Mouse (Mus musculus): ENCODE measurements around the gene Slc30a3. TPM values are rescaled to one million over a fixed set of nuclear protein-coding genes. Genes with fewer than 3 reads are reported as not detected.
"Not testable (repeated sequence)": the region's sequence is repeated elsewhere in the genome, so short reads cannot be mapped to it uniquely, and the experiment has no call there.

Slc30a3 gene
- polyA plus RNA-seq, 1 experiment from 2014 or later: 0.25 TPM

DNA sequence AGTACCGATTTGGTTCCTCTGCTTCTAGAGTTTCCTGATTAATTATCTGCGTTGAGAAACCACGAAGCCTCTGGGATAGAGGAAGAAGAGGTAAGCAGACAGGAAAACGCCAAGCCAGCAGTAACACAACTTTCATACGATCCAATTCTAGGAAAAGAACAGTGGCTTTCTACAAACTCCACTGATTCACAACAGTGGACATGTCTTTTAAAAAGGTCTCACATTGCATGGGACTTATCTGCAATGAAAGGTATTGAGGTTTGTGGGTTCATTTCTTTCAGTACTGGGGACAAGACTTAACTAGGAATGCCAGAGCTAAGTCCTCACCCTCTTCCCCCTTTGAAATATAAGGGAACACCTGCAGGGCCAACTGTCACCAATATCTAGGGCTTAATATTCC, 61.0 kb downstream of the Slc30a3 start:
- Histone ChIP-seq H3K9me3 (replicated peaks) (no peaks in the 10 kb centered on the region), H3K4me3 (peak overlapping the region; percentile 86), H3K9ac (peak overlapping the region; percentile 93; the same call in 1 of the 2 replicates), H3K36me3 (peaks cover 8% of the 10 kb centered on the region; the same call in 1 of the 2 replicates), H3K4me2 (peak overlapping the region; percentile 86), H3K27me3 (no peaks in the 10 kb centered on the region), H3K4me1 (replicated peaks) (peaks cover 10% of the 10 kb centered on the region), H3K27ac (no peak overlapping the region; the same call in 1 of the 2 replicates)
- 76% methylated on average over 5 of the region's 5 CpGs for WGBS
- no peak for ATAC-seq (replicated peaks; ENCODE audit: insufficient number of reproducible peaks, insufficient read depth, low FRiP score, low read depth)

DNA sequence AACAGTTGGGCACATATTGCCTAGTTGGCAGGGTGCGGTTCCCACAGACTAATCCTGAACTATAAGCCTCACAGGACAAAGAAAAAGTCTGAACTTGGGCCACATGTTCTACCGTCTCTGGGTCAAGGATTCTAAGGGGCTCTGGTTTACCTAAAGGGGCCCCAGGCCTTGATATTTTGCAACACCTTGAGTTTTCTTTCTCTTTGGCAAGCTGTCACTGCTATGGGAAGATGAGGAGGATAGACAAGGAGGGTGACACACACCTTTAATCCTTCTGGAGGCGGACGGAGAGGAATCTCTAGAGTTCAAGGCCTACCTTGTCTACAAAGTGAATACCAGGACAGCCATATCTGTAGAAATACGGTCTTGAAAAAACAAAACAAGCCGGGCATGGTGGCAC, 61.6 kb downstream of the Slc30a3 start:
- WGBS: 95% methylated on average over 6 of the region's 6 CpGs
- no peak for ATAC-seq (replicated peaks; ENCODE audit: insufficient number of reproducible peaks, insufficient read depth, low FRiP score, low read depth)

DNA sequence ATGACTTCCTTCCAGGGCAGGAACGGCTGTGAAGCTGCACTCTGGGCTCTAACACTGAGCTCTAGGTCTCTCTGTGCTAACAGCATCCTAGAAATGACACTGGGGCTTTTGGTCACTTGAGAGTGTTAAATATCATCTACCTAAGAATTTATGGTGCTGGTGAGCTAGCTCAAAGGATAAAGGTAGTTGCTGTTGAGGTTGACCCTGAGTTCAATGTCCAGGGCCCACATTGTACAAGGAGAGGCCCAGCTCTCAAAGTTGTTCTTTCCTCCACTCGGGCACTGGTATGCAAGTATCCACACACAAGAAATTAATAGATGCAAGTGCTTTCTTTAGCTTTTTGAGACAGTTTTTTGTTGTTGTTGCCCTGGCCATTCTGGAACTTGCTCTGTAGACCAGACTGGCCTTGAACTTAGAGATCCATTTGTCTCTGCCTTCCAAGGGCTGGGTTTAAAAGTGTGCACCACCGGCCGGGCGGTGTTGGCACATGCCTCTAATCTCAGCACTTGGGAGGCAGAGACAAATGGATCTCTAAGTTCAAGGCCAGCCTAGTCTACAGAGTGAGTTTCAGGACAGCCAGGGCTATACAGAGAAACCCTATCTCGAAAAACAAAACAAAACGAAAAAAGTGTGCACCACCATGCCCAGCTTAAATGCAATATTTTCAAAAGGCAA, 69.7 kb downstream of the Slc30a3 start:
- 84% methylated on average over 7 of the region's 7 CpGs for WGBS
- Histone ChIP-seq H3K27me3 (no peaks in the 10 kb centered on the region), H3K27ac (no peak overlapping the region), H3K9me3 (replicated peaks) (no peaks in the 10 kb centered on the region), H3K4me2 (no peak overlapping the region), H3K9ac (no peak overlapping the region), H3K4me3 (no peak overlapping the region), H3K36me3 (peaks cover 28% of the 10 kb centered on the region; the same call in 1 of the 2 replicates), H3K4me1 (replicated peaks) (no peaks in the 10 kb centered on the region; the same call in 1 of the 2 replicates)
- no peak for ATAC-seq (replicated peaks; ENCODE audit: insufficient number of reproducible peaks, insufficient read depth, low FRiP score, low read depth)

More for the DNA sequence above, 61.6 kb downstream of the Slc30a3 start:
- Histone ChIP-seq H3K4me3 (no peak overlapping the region), H3K9me3 (replicated peaks) (no peaks in the 10 kb centered on the region), H3K27me3 (no peaks in the 10 kb centered on the region), H3K4me1 (replicated peaks) (peaks cover 10% of the 10 kb centered on the region), H3K36me3 (peaks cover 11% of the 10 kb centered on the region; the same call in 1 of the 2 replicates), H3K9ac (no peak overlapping the region), H3K27ac (no peak overlapping the region), H3K4me2 (no peak overlapping the region)

DNA sequence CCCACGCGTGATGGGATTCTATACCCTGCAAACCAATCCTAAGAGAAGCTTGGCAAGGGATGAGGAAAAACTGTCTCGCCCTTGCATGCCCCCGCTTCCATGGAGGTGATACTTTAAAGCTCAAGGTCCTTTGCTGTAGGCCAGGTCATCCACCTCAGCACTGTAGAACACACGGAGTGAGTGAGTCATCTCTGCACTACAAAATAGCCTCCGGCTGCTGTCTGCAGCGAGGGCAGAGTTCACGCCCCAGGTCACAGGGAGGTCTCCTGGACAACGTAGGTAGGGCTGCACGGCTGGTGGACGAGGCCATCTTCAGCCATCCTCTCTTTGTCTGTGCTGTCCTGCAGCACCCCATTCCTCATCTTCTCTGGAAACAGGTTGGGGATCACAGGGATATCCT, 71.5 kb downstream of the Slc30a3 start:
- WGBS: 77% methylated on average over 11 of the region's 11 CpGs
- H3K27ac ChIP-seq; H3K4me1 ChIP-seq (replicated peaks); H3K27me3 ChIP-seq; H3K9me3 ChIP-seq (replicated peaks); H3K4me2 ChIP-seq; H3K4me3 ChIP-seq; H3K9ac ChIP-seq; ATAC-seq (replicated peaks; ENCODE audit: insufficient number of reproducible peaks, insufficient read depth, low FRiP score, low read depth): not testable (repeated sequence)
- H3K36me3 ChIP-seq: peaks cover 18% of the 10 kb centered on the region; the same call in 1 of the 2 replicates

Other genes with a start within 250 kb of the Slc30a3 start
- 57.5 and 67.2 TPM in 2 replicates for gene Tmem214, start 240.2 kb downstream of the Slc30a3 start, polyA plus RNA-seq (2015; fragmentation: Nextera tagmentation; extraction: Ambion mirVana)
- gene Agbl5, start 219.5 kb downstream of the Slc30a3 start, polyA plus RNA-seq (2015; fragmentation: Nextera tagmentation; extraction: Ambion mirVana): 8.9 and 11.9 TPM in 2 replicates
- 372 and 381 TPM in 2 replicates for gene Ost4, start 200.4 kb downstream of the Slc30a3 start, polyA plus RNA-seq (2015; fragmentation: Nextera tagmentation; extraction: Ambion mirVana)
- 125 and 179 TPM in 2 replicates for gene Emilin1, start 194.8 kb downstream of the Slc30a3 start, polyA plus RNA-seq (2015; fragmentation: Nextera tagmentation; extraction: Ambion mirVana)
- gene Khk, start 186.8 kb downstream of the Slc30a3 start, polyA plus RNA-seq (2015; fragmentation: Nextera tagmentation; extraction: Ambion mirVana): 12.4 and 13.9 TPM in 2 replicates
- 2.4 and 4.2 TPM in 2 replicates for gene Cgref1, start 162.6 kb downstream of the Slc30a3 start, polyA plus RNA-seq (2015; fragmentation: Nextera tagmentation; extraction: Ambion mirVana)
- 74.4 and 99.1 TPM in 2 replicates for gene Preb, start 147.9 kb downstream of the Slc30a3 start, polyA plus RNA-seq (2015; fragmentation: Nextera tagmentation; extraction: Ambion mirVana)
- 0.09 and 0.15 TPM in 2 replicates for gene Tcf23, start 139.6 kb downstream of the Slc30a3 start, polyA plus RNA-seq (2015; fragmentation: Nextera tagmentation; extraction: Ambion mirVana)
- 116 and 118 TPM in 2 replicates for gene Atraid, start 59.9 kb downstream of the Slc30a3 start, polyA plus RNA-seq (2015; fragmentation: Nextera tagmentation; extraction: Ambion mirVana)
- gene Slc5a6, start 59.3 kb downstream of the Slc30a3 start, polyA plus RNA-seq (2015; fragmentation: Nextera tagmentation; extraction: Ambion mirVana): 5.8 and 9.3 TPM in 2 replicates
- gene Cad, start 53.5 kb downstream of the Slc30a3 start, polyA plus RNA-seq (2015; fragmentation: Nextera tagmentation; extraction: Ambion mirVana): 11.0 and 19.0 TPM in 2 replicates
- not detected in 2 replicates for gene Dnajc5g, start 2.0 kb downstream of the Slc30a3 start, polyA plus RNA-seq (2015; fragmentation: Nextera tagmentation; extraction: Ambion mirVana)
- gene Trim54, start 8.5 kb upstream of the Slc30a3 start, polyA plus RNA-seq (2015; fragmentation: Nextera tagmentation; extraction: Ambion mirVana): 8.0 and 9.9 TPM in 2 replicates
- gene Ucn, start 30.6 kb upstream of the Slc30a3 start, polyA plus RNA-seq (2015; fragmentation: Nextera tagmentation; extraction: Ambion mirVana): not detected in 2 replicates
- gene Mpv17, start 46.0 kb upstream of the Slc30a3 start, polyA plus RNA-seq (2015; fragmentation: Nextera tagmentation; extraction: Ambion mirVana): 77.0 and 83.6 TPM in 2 replicates
- gene Gm29609, start 71.7 kb upstream of the Slc30a3 start, polyA plus RNA-seq (2015; fragmentation: Nextera tagmentation; extraction: Ambion mirVana): 0.63 and 2.1 TPM in 2 replicates
- gene Gtf3c2, start 71.9 kb upstream of the Slc30a3 start, polyA plus RNA-seq (2015; fragmentation: Nextera tagmentation; extraction: Ambion mirVana): 37.2 and 44.8 TPM in 2 replicates
- gene Snx17, start 85.0 kb upstream of the Slc30a3 start, polyA plus RNA-seq (2015; fragmentation: Nextera tagmentation; extraction: Ambion mirVana): 107 and 117 TPM in 2 replicates
- 51.8 and 64.7 TPM in 2 replicates for gene Eif2b4, start 85.2 kb upstream of the Slc30a3 start, polyA plus RNA-seq (2015; fragmentation: Nextera tagmentation; extraction: Ambion mirVana)
- 5.4 and 8.0 TPM in 2 replicates for gene Zfp513, start 94.1 kb upstream of the Slc30a3 start, polyA plus RNA-seq (2015; fragmentation: Nextera tagmentation; extraction: Ambion mirVana)
- 81.4 and 103 TPM in 2 replicates for gene Ppm1g, start 112.5 kb upstream of the Slc30a3 start, polyA plus RNA-seq (2015; fragmentation: Nextera tagmentation; extraction: Ambion mirVana)
- 109 and 131 TPM in 2 replicates for gene Nrbp1, start 132.6 kb upstream of the Slc30a3 start, polyA plus RNA-seq (2015; fragmentation: Nextera tagmentation; extraction: Ambion mirVana)
- 0.25 and 0.28 TPM in 2 replicates for gene Gm9970, start 133.0 kb upstream of the Slc30a3 start, polyA plus RNA-seq (2015; fragmentation: Nextera tagmentation; extraction: Ambion mirVana)
- 3.0 and 7.0 TPM in 2 replicates for gene Krtcap3, start 143.5 kb upstream of the Slc30a3 start, polyA plus RNA-seq (2015; fragmentation: Nextera tagmentation; extraction: Ambion mirVana)
- 22.3 and 22.7 TPM in 2 replicates for gene Ift172, start 182.9 kb upstream of the Slc30a3 start, polyA plus RNA-seq (2015; fragmentation: Nextera tagmentation; extraction: Ambion mirVana)
- gene Fndc4, start 187.8 kb upstream of the Slc30a3 start, polyA plus RNA-seq (2015; fragmentation: Nextera tagmentation; extraction: Ambion mirVana): 16.4 and 24.1 TPM in 2 replicates
- gene Gckr, start 189.2 kb upstream of the Slc30a3 start, polyA plus RNA-seq (2015; fragmentation: Nextera tagmentation; extraction: Ambion mirVana): 0.09 and 0.30 TPM in 2 replicates